Mouse (Mus musculus): ENCODE measurements around the gene Rpl35.

DNA sequence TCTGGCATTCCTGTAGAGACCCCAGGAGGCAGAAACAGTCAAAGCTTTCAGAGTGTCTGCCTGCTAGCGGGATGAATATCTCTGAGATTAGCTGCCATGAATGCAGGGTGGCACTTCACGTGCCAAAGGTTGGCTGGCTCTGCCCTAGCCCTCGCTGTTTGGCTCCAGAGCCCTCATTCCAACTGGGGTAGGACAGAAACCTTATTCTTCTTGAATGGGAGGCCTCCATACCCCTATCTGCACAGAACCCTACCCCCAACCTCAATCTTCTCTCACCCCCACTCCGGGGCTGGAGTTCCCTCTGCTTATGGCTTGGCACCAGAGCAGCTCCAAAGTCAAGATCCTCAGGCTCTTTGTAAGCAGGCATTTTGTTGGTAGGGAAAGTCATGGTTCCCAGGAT is 27.6 kb downstream of the Rpl35 start:
- no peak for TF ChIP-seq CTCF (IDR thresholded peaks at IDR 0.05; ENCODE audit: low read depth, low read length)
- TF ChIP-seq POLR2A (IDR thresholded peaks at IDR 0.05; ENCODE audit: borderline replicate concordance, low read depth, low read length): no peak

Measured in bone marrow macrophage, adult 2 months (primary cell).